27 mouse cellular contexts compared by ENCODE assay signal in the genomic region with DNA sequence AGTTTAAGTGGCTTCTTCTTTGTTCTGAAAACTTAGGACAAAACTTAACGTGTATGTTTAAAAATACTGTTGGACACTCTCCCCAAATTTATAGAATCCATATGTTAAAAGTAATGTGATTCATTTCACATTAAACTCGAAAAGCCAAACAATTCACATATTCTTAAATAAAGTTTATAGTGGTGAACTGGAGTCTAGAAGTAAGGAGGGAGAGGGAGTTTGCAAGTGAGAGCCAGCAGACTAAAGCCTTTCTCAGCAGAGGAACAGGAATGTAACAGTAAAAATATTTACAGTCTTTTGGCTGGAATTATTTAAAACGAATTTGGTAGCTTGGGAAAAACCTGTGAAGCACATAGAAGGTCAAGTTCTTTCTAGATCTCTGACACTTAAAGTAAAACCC. TPM values are rescaled to one million over a fixed set of nuclear protein-coding genes. Genes with fewer than 3 reads are reported as not detected.
DNase-seq lines count a peak whose midpoint lies in the region; ATAC-seq lines count a peak whose summit lies in the region.
"Had no signal": no experiment of that assay in that cellular context is flagged by ENCODE, and none has a peak within 500 bp of the region (broad histone marks: within the 10 kb centered on the region; RNA-seq: fewer than 3 reads in every experiment).

No protein-coding gene starts in this region.

- no peak overlapping the region for H3K4me3 ChIP-seq in embryonic facial prominence, embryonic 13.5 days
- H3K4me3 ChIP-seq in embryonic facial prominence, embryonic 10.5 days: no peak overlapping the region
- H3K4me3 ChIP-seq in limb, embryonic 12.5 days (replicated peaks): no peak overlapping the region
- no peak overlapping the region for H3K4me3 ChIP-seq in limb, embryonic 10.5 days
- H3K4me3 ChIP-seq in embryonic facial prominence, embryonic 15.5 days (replicated peaks): no peak overlapping the region
- no peak overlapping the region for H3K4me3 ChIP-seq in limb, embryonic 15.5 days
- H3K4me3 ChIP-seq: erythroblast, embryonic 14.5 days; forebrain, embryonic 10.5 days; heart, embryonic 10.5 days had no signal

- H3K27me3 ChIP-seq in embryonic facial prominence, embryonic 13.5 days: no peaks in the 10 kb centered on the region
- no peaks in the 10 kb centered on the region for H3K27me3 ChIP-seq in embryonic facial prominence, embryonic 10.5 days (replicated peaks; ENCODE audit: low read depth, poor library complexity, severe bottlenecking)
- no peaks in the 10 kb centered on the region for H3K27me3 ChIP-seq in limb, embryonic 12.5 days
- no peaks in the 10 kb centered on the region for H3K27me3 ChIP-seq in limb, embryonic 10.5 days (ENCODE audit: low read depth, poor library complexity, severe bottlenecking)
- no peaks in the 10 kb centered on the region for H3K27me3 ChIP-seq in embryonic facial prominence, embryonic 15.5 days
- H3K27me3 ChIP-seq in limb, embryonic 15.5 days: no peaks in the 10 kb centered on the region

- no peak overlapping the region for H3K9ac ChIP-seq in embryonic facial prominence, embryonic 13.5 days
- H3K9ac ChIP-seq in limb, embryonic 12.5 days (replicated peaks): no peak overlapping the region
- H3K9ac ChIP-seq in embryonic facial prominence, embryonic 15.5 days: no peak overlapping the region
- no peak overlapping the region for H3K9ac ChIP-seq in limb, embryonic 15.5 days

- DNase-seq in embryonic facial prominence, embryonic 10.5 days (ENCODE audit: low spot score): no peak
- no peak for DNase-seq in limb, embryonic 10.5 days (ENCODE audit: low spot score)
- no peak for DNase-seq in adrenal gland, adult (ENCODE audit: inconsistent age in 2 of 2, low spot score in 1 of 2)
- DNase-seq: adrenal gland, postnatal 25 days; B cell, adult 2 months; cerebellum, adult 18-20 months; cerebellum, adult 9-11 months; cerebellum, postnatal 36 days; gastrocnemius, postnatal 10 days; heart, adult 18-20 months had no signal

- H3K4me1 ChIP-seq in embryonic facial prominence, embryonic 13.5 days: peaks cover 8% of the 10 kb centered on the region
- H3K4me1 ChIP-seq in embryonic facial prominence, embryonic 10.5 days: peaks cover 14% of the 10 kb centered on the region; the same call in 1 of the 2 replicates
- peaks cover 13% of the 10 kb centered on the region; the same call in 1 of the 2 replicates for H3K4me1 ChIP-seq in limb, embryonic 12.5 days (replicated peaks)
- H3K4me1 ChIP-seq in limb, embryonic 10.5 days: no peaks in the 10 kb centered on the region
- H3K4me1 ChIP-seq in embryonic facial prominence, embryonic 15.5 days: peaks cover 7% of the 10 kb centered on the region
- H3K4me1 ChIP-seq in limb, embryonic 15.5 days: peaks cover 14% of the 10 kb centered on the region
- H3K4me1 ChIP-seq: forebrain, embryonic 10.5 days; heart, embryonic 10.5 days had no signal

- no peaks in the 10 kb centered on the region for H3K36me3 ChIP-seq in embryonic facial prominence, embryonic 13.5 days
- no peaks in the 10 kb centered on the region for H3K36me3 ChIP-seq in embryonic facial prominence, embryonic 10.5 days (replicated peaks)
- H3K36me3 ChIP-seq in limb, embryonic 12.5 days: no peaks in the 10 kb centered on the region
- no peaks in the 10 kb centered on the region for H3K36me3 ChIP-seq in limb, embryonic 10.5 days
- no peaks in the 10 kb centered on the region for H3K36me3 ChIP-seq in embryonic facial prominence, embryonic 15.5 days
- no peaks in the 10 kb centered on the region for H3K36me3 ChIP-seq in limb, embryonic 15.5 days
- H3K36me3 ChIP-seq: forebrain, embryonic 10.5 days; G1E; heart, embryonic 10.5 days had no signal

- no peaks in the 10 kb centered on the region for H3K9me3 ChIP-seq in embryonic facial prominence, embryonic 13.5 days
- no peaks in the 10 kb centered on the region for H3K9me3 ChIP-seq in embryonic facial prominence, embryonic 10.5 days
- no peaks in the 10 kb centered on the region for H3K9me3 ChIP-seq in limb, embryonic 12.5 days
- no peaks in the 10 kb centered on the region for H3K9me3 ChIP-seq in limb, embryonic 10.5 days (replicated peaks)
- H3K9me3 ChIP-seq in embryonic facial prominence, embryonic 15.5 days (replicated peaks): no peaks in the 10 kb centered on the region
- no peaks in the 10 kb centered on the region for H3K9me3 ChIP-seq in limb, embryonic 15.5 days
- H3K9me3 ChIP-seq: forebrain, embryonic 10.5 days; heart, embryonic 10.5 days had no signal

- no peak for ATAC-seq in embryonic facial prominence, embryonic 13.5 days (ENCODE audit: insufficient number of reproducible peaks, insufficient read depth, low FRiP score, low TSS enrichment, low read depth)
- no peak for ATAC-seq in limb, embryonic 12.5 days (ENCODE audit: insufficient number of reproducible peaks, insufficient read depth, low FRiP score, low TSS enrichment, low read depth)
- no peak for ATAC-seq in embryonic facial prominence, embryonic 15.5 days (ENCODE audit: insufficient number of reproducible peaks, low FRiP score, low TSS enrichment, low read depth)
- 0 out of 2 replicates have a peak, but pooled peaks have one; percentile 55 for ATAC-seq in limb, embryonic 15.5 days (ENCODE audit: insufficient number of reproducible peaks, low FRiP score, low TSS enrichment, low read depth)
- ATAC-seq in erythroblast, adult 5-6 weeks (replicated peaks; ENCODE audit: low FRiP score, poor library complexity, severe bottlenecking): no peak
- ATAC-seq: CD4-positive, CD25-positive, alpha-beta regulatory T cell, adult 4 months; forebrain, embryonic 14.5 days; hindbrain, embryonic 16.5 days; inflammation-experienced regulatory T-cells, adult 6 months had no signal

- H3K27ac ChIP-seq in embryonic facial prominence, embryonic 13.5 days: peak overlapping the region; percentile 45; the same call in 1 of the 2 replicates
- H3K27ac ChIP-seq in embryonic facial prominence, embryonic 10.5 days (replicated peaks): no peak overlapping the region
- peak overlapping the region; percentile 64; the same call in 1 of the 2 replicates for H3K27ac ChIP-seq in limb, embryonic 12.5 days
- H3K27ac ChIP-seq in limb, embryonic 10.5 days: no peak overlapping the region
- H3K27ac ChIP-seq in embryonic facial prominence, embryonic 15.5 days (replicated peaks): peak overlapping the region; percentile 75; the same call in 1 of the 2 replicates
- peak overlapping the region; percentile 6; the same call in 1 of the 2 replicates for H3K27ac ChIP-seq in limb, embryonic 15.5 days
- H3K27ac ChIP-seq: forebrain, embryonic 10.5 days; heart, embryonic 10.5 days had no signal

- WGBS in embryonic facial prominence, embryonic 13.5 days: 20% methylated on average over 3 of the region's 3 CpGs
- 57% methylated on average over 3 of the region's 3 CpGs for WGBS in embryonic facial prominence, embryonic 10.5 days
- WGBS in limb, embryonic 12.5 days: 33% methylated on average over 3 of the region's 3 CpGs
- 70% methylated on average over 3 of the region's 3 CpGs for WGBS in limb, embryonic 10.5 days
- WGBS in embryonic facial prominence, embryonic 15.5 days: 25% methylated on average over 3 of the region's 3 CpGs
- 18% methylated on average over 3 of the region's 3 CpGs for WGBS in limb, embryonic 15.5 days

- H3K4me2 ChIP-seq in embryonic facial prominence, embryonic 13.5 days: no peak overlapping the region
- no peak overlapping the region for H3K4me2 ChIP-seq in limb, embryonic 12.5 days
- no peak overlapping the region for H3K4me2 ChIP-seq in embryonic facial prominence, embryonic 15.5 days (replicated peaks)
- H3K4me2 ChIP-seq in limb, embryonic 15.5 days: no peak overlapping the region

RNA-seq across cellular contexts. Expression of gene Kera, which starts 15.6 kb away (rescaled TPM):
- 12.7 and 17.0 TPM in 2 replicates for polyA plus RNA-seq in embryonic facial prominence, embryonic 13.5 days (2015; fragmentation: Nextera tagmentation; extraction: Ambion mirVana)
- 0.20 and 0.34 TPM in 2 replicates for polyA plus RNA-seq in embryonic facial prominence, embryonic 10.5 days (2016; fragmentation: Nextera tagmentation; extraction: Ambion mirVana)
- 16.1 and 35.4 TPM in 2 replicates for polyA plus RNA-seq in limb, embryonic 12.5 days (2016; fragmentation: Nextera tagmentation; extraction: Ambion mirVana)
- polyA plus RNA-seq in limb, embryonic 10.5 days (2016; fragmentation: Nextera tagmentation; extraction: Ambion mirVana): 3.0 TPM in 1 of 2 replicates, not detected in the other
- polyA plus RNA-seq in embryonic facial prominence, embryonic 15.5 days (2015; fragmentation: Nextera tagmentation; extraction: Ambion mirVana): 34.6 and 35.7 TPM in 2 replicates
- 192 and 198 TPM in 2 replicates for polyA plus RNA-seq in limb, embryonic 15.5 days (2015; fragmentation: Nextera tagmentation; extraction: Ambion mirVana)
- total RNA-seq in erythroblast, adult 5-6 weeks (2015; ENCODE audit: low replicate concordance): not detected in 2 replicates
- not detected in 2 replicates for total RNA-seq in erythroblast, adult 5-6 weeks (2017; ENCODE audit: low replicate concordance)
- total RNA-seq: adrenal gland, adult 18-20 months; adrenal gland, postnatal 25 days; heart, adult 18-20 months; heart, postnatal 25 days had no signal
- polyA plus RNA-seq: CD4-positive, CD25-positive, alpha-beta regulatory T cell, adult 4 months; erythroblast, embryonic 14.5 days; forebrain, embryonic 10.5 days; forebrain, embryonic 14.5 days; G1E; heart, embryonic 10.5 days; heart, embryonic 14.5 days; hindbrain, embryonic 11.5 days; hindbrain, embryonic 16.5 days; inflammation-experienced regulatory T-cells, adult 6 months had no signal

RNA-seq across cellular contexts. Expression of gene Lum, which starts 26.1 kb away (rescaled TPM):
- 240 and 242 TPM in 2 replicates for polyA plus RNA-seq in embryonic facial prominence, embryonic 13.5 days (2015; fragmentation: Nextera tagmentation; extraction: Ambion mirVana)
- 18.8 and 33.3 TPM in 2 replicates for polyA plus RNA-seq in embryonic facial prominence, embryonic 10.5 days (2016; fragmentation: Nextera tagmentation; extraction: Ambion mirVana)
- 105 and 147 TPM in 2 replicates for polyA plus RNA-seq in limb, embryonic 12.5 days (2016; fragmentation: Nextera tagmentation; extraction: Ambion mirVana)
- polyA plus RNA-seq in limb, embryonic 10.5 days (2016; fragmentation: Nextera tagmentation; extraction: Ambion mirVana): 7.9 and 23.5 TPM in 2 replicates
- 532 and 550 TPM in 2 replicates for polyA plus RNA-seq in embryonic facial prominence, embryonic 15.5 days (2015; fragmentation: Nextera tagmentation; extraction: Ambion mirVana)
- polyA plus RNA-seq in limb, embryonic 15.5 days (2015; fragmentation: Nextera tagmentation; extraction: Ambion mirVana): 666 and 680 TPM in 2 replicates
- not detected in 2 replicates for total RNA-seq in erythroblast, adult 5-6 weeks (2015; ENCODE audit: low replicate concordance)
- total RNA-seq in erythroblast, adult 5-6 weeks (2017; ENCODE audit: low replicate concordance): not detected in 2 replicates
- polyA plus RNA-seq: CD4-positive, CD25-positive, alpha-beta regulatory T cell, adult 4 months; erythroblast, embryonic 14.5 days; G1E; inflammation-experienced regulatory T-cells, adult 6 months had no signal

RNA-seq across cellular contexts. Expression of gene Epyc, which starts 52.8 kb away (rescaled TPM):
- polyA plus RNA-seq in embryonic facial prominence, embryonic 13.5 days (2015; fragmentation: Nextera tagmentation; extraction: Ambion mirVana): 2.6 and 3.1 TPM in 2 replicates
- 0.19 and 0.30 TPM in 2 replicates for polyA plus RNA-seq in embryonic facial prominence, embryonic 10.5 days (2016; fragmentation: Nextera tagmentation; extraction: Ambion mirVana)
- 1.8 and 5.6 TPM in 2 replicates for polyA plus RNA-seq in limb, embryonic 12.5 days (2016; fragmentation: Nextera tagmentation; extraction: Ambion mirVana)
- 0.34 TPM in 1 of 2 replicates, not detected in the other for polyA plus RNA-seq in limb, embryonic 10.5 days (2016; fragmentation: Nextera tagmentation; extraction: Ambion mirVana)
- polyA plus RNA-seq in embryonic facial prominence, embryonic 15.5 days (2015; fragmentation: Nextera tagmentation; extraction: Ambion mirVana): 7.8 and 13.8 TPM in 2 replicates
- 53.5 and 55.8 TPM in 2 replicates for polyA plus RNA-seq in limb, embryonic 15.5 days (2015; fragmentation: Nextera tagmentation; extraction: Ambion mirVana)
- not detected in 2 replicates for total RNA-seq in erythroblast, adult 5-6 weeks (2015; ENCODE audit: low replicate concordance)
- total RNA-seq in erythroblast, adult 5-6 weeks (2017; ENCODE audit: low replicate concordance): not detected in 2 replicates
- total RNA-seq: adrenal gland, postnatal 25 days had no signal
- polyA plus RNA-seq: CD4-positive, CD25-positive, alpha-beta regulatory T cell, adult 4 months; erythroblast, embryonic 14.5 days; G1E; inflammation-experienced regulatory T-cells, adult 6 months had no signal

Comparison
In these comparisons a context has a peak if more than half of its experiments do, and no peak if none do; other contexts are left out.
1. H3K27ac ChIP-seq: peak in embryonic facial prominence, embryonic 13.5 days (single experiment), limb, embryonic 12.5 days (single experiment), embryonic facial prominence, embryonic 15.5 days (single experiment) and limb, embryonic 15.5 days (single experiment); none in embryonic facial prominence, embryonic 10.5 days (single experiment) and limb, embryonic 10.5 days (single experiment).